Mouse (Mus musculus) intestine, postnatal 0 days (tissue): ENCODE data around the gene Zg16. TPM values are rescaled to one million over a fixed set of nuclear protein-coding genes. Genes with fewer than 3 reads are reported as not detected.

Experiments used
- ATAC-seq: fragments of 200-750 bp; cut with Nextera tagmentation; 2 replicates; pipeline ENCODE4 v1.8.0; 2017; ENCODE audit warnings: mild to moderate bottlenecking, moderate TSS enrichment, moderate library complexity
- H3K27ac ChIP-seq: fragments of 300-500 bp; sonication (generic); 2 replicates; pipeline ENCODE4 v1.5.1; 2014; ENCODE audit warnings: mild to moderate bottlenecking, low read depth, low read length, moderate library complexity
- H3K27me3 ChIP-seq: fragments of 300-500 bp; sonication (generic); replicated peaks from 2 replicates; pipeline ENCODE4 v1.6.1; 2014; ENCODE audit warnings: low read length, mixed read lengths; ENCODE audit not compliant: control insufficient read depth, insufficient read depth
- H3K36me3 ChIP-seq: fragments of 300-500 bp; sonication (generic); 2 replicates; pipeline ENCODE4 v1.6.1; 2014; ENCODE audit warnings: mild to moderate bottlenecking, moderate library complexity; ENCODE audit not compliant: control insufficient read depth, insufficient read depth
- H3K4me1 ChIP-seq: fragments of 300-500 bp; sonication (generic); replicated peaks from 2 replicates; pipeline ENCODE4 v1.6.1; 2014; ENCODE audit warnings: antibody characterized with exemption, low read length, mixed read lengths; ENCODE audit not compliant: control insufficient read depth, insufficient read depth
- H3K4me2 ChIP-seq: fragments of 300-500 bp; sonication (generic); replicated peaks from 2 replicates; pipeline ENCODE4 v1.6.1; 2014; ENCODE audit warnings: low read depth, mild to moderate bottlenecking, moderate library complexity
- H3K4me3 ChIP-seq: fragments of 300-500 bp; sonication (generic); 2 replicates; pipeline ENCODE4 v1.5.1; 2014; ENCODE audit warnings: low read depth, low read length
- H3K9ac ChIP-seq: fragments of 300-500 bp; sonication (generic); 2 replicates; pipeline ENCODE4 v1.6.1; 2014; ENCODE audit warnings: mild to moderate bottlenecking, low read depth, low read length
- H3K9me3 ChIP-seq: fragments of 300-500 bp; sonication (generic); 2 replicates; pipeline ENCODE4 v1.6.1; 2016; ENCODE audit warnings: mixed run types; ENCODE audit not compliant: control insufficient read depth
- CTCF ChIP-seq: sonication (generic); IDR thresholded peaks from 2 replicates; pipeline ENCODE4 v1.5.1; 2016; ENCODE audit warnings: low read depth, mild to moderate bottlenecking, control low read depth, antibody characterized with exemption, moderate library complexity
- WGBS: fragments of 180-500 bp; shearing (Covaris S2); extraction: QIAGEN DNeasy Blood & Tissue Kit; methylation state at CpG from one replicate; pipeline ENCODE4 v1.1.7; 2014; 5-methylcytosine and 5-hydroxymethylcytosine counted together
- polyA plus RNA-seq: library from polyadenylated mRNA; unstranded; fragments of >200 nt; fragmentation: Nextera tagmentation; extraction: Ambion mirVana; gene quantifications from 2 replicates; pipeline ENCODE4 v1.2.1, GENCODE M21; 2015

Zg16 gene
- polyA plus RNA-seq, 1 experiment from 2014 or later: 225 TPM

DNA sequence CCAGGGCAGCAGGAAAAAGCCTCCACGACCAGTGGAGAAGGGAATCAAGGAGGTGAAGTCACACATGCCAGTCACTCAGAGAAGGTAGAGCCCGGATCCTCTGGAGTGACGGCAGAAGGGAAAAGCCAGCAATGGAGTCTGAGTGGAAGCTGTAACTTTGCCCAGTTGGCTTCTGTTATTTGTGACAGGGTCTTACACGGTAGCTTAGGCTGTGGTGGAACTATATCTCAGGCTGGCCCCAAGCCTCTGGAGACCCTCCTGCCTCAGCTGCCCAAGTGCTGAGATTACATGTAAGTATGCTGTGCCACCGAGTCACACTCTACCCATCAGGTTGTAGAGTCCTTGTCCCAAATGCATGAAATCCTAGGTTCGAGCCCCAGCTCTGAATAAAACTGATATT, 73.7 kb downstream of the Zg16 start:
- 0 out of 2 replicates have a peak, but pooled peaks cover 7% of the 10 kb centered on the region for H3K36me3 ChIP-seq
- TF ChIP-seq CTCF: no peak
- no peaks in the 10 kb centered on the region for H3K27me3 ChIP-seq
- no peaks in the 10 kb centered on the region for H3K9me3 ChIP-seq
- H3K4me1 ChIP-seq: peaks cover 11% of the 10 kb centered on the region
- peak overlapping the region; percentile 64 for H3K4me3 ChIP-seq
- ATAC-seq: no peak
- H3K27ac ChIP-seq: peak overlapping the region; percentile 22; the same call in 1 of the 2 replicates
- H3K9ac ChIP-seq: peak overlapping the region; percentile 54
- H3K4me2 ChIP-seq: peak overlapping the region; percentile 69
- WGBS: 87% methylated on average over 6 of the region's 6 CpGs

DNA sequence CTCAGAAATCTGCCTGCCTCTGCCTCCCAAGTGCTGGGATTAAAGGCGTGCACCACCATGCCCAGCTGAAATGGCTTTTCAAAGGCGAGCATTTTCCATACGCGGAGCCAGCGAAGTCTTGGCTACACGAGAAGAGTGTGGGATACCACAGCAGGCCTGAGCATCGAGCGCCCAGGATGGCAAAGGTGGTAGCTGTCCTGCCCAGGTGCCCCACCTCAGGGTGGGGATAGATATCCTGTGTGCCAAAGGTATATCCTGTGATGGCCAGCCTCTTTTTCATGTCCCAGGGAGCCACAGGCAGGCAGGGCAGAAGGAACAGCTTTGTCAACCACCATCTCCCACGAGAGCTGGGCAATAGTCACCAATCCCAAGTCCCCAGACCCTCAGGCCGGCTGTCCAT, 74.3 kb downstream of the Zg16 start:
- H3K27ac ChIP-seq: 0 out of 2 replicates have a peak overlapping the region, but pooled peaks have one; percentile 22
- 89% methylated on average over 10 of the region's 10 CpGs for WGBS

DNA sequence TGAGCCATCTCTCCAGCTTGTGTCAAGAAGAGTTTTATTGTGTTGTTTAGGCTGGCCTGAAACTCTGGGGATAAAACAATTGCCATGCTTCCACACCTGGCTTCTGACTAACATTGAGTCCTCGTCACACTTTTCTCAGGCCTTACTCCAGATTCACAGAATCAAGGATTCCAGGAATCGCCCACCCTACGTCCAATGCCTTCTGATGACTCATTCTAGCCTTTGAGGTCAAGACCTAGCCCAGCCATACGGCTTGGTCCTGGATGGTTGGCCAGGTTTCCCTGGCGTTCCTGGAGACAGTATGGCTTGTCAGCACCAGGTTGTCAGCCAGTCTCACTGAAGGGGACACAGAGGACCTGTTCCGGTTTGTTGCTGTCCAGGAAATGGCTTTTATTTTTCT, 74.8 kb downstream of the Zg16 start:
- Histone ChIP-seq H3K27ac (no peak overlapping the region), H3K36me3 (0 out of 2 replicates have a peak, but pooled peaks cover 7% of the 10 kb centered on the region), H3K27me3 (no peaks in the 10 kb centered on the region), H3K9ac (no peak overlapping the region), H3K4me1 (peaks cover 15% of the 10 kb centered on the region), H3K9me3 (no peaks in the 10 kb centered on the region), H3K4me2 (no peak overlapping the region), H3K4me3 (no peak overlapping the region)
- TF ChIP-seq CTCF: no peak
- no peak for ATAC-seq
- WGBS: 79% methylated on average over 6 of the region's 6 CpGs

More for the DNA sequence above, 74.3 kb downstream of the Zg16 start:
- H3K27me3 ChIP-seq: no peaks in the 10 kb centered on the region
- no peak overlapping the region for H3K4me3 ChIP-seq
- H3K36me3 ChIP-seq: 0 out of 2 replicates have a peak, but pooled peaks cover 7% of the 10 kb centered on the region
- peaks cover 13% of the 10 kb centered on the region for H3K4me1 ChIP-seq
- no peak for TF ChIP-seq CTCF
- ATAC-seq: no peak
- H3K4me2 ChIP-seq: peak overlapping the region; percentile 69
- H3K9me3 ChIP-seq: no peaks in the 10 kb centered on the region
- no peak overlapping the region for H3K9ac ChIP-seq

DNA sequence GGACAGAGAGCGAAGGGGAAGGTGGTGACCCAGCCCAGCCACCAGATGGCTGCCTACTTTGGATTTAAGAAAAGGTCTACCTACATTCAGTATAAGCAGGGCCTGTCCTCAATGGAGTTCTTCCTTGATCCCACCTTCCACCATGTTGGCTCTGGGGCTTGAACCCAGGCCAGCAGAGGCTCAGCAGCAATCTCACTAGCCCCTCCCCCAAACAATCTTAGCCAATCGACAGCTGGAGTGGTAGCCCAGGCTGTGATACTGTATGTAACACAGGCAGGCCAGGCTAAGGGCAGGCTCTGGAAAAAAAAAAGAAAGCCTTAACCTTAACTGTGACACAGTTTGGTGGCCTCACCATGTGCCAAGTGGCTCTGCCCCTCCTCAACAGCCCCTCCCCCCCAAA, 75.4 kb downstream of the Zg16 start:
- Histone ChIP-seq H3K4me3 (no peak overlapping the region), H3K36me3 (0 out of 2 replicates have a peak, but pooled peaks cover 7% of the 10 kb centered on the region), H3K9me3 (no peaks in the 10 kb centered on the region), H3K9ac (no peak overlapping the region), H3K4me1 (peaks cover 15% of the 10 kb centered on the region), H3K4me2 (no peak overlapping the region), H3K27ac (0 out of 2 replicates have a peak overlapping the region, but pooled peaks have one; percentile 3), H3K27me3 (no peaks in the 10 kb centered on the region)
- TF ChIP-seq CTCF: no peak
- ATAC-seq: no peak
- WGBS: 80% methylated on average over 2 of the region's 2 CpGs

DNA sequence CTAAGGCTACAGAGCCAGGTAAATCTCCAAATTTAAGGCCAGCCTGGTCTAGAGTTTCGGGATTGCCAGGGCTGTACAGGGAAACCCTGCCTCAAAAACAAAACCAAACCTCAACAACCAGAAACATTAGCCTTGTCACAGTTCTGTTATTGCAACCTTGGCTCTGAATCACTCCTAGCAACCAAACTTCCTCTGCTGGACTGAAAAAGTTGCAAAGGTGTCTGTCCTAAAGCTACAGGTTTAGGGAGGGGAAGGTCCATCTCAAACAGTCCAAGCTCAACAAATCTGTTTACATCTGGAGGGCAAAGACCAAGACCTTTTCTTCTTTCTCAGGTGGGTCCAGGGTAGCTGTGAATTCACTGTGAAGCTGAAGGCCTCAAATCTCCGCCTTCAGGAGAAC, 76.1 kb downstream of the Zg16 start:
- Histone ChIP-seq H3K4me1 (peaks cover 15% of the 10 kb centered on the region), H3K4me2 (no peak overlapping the region), H3K27me3 (no peaks in the 10 kb centered on the region), H3K27ac (0 out of 2 replicates have a peak overlapping the region, but pooled peaks have one; percentile 3), H3K36me3 (0 out of 2 replicates have a peak, but pooled peaks cover 7% of the 10 kb centered on the region), H3K9ac (no peak overlapping the region), H3K4me3 (no peak overlapping the region), H3K9me3 (no peaks in the 10 kb centered on the region)
- ATAC-seq: no peak
- no peak for TF ChIP-seq CTCF
- 95% methylated on average over 2 of the region's 2 CpGs for WGBS

DNA sequence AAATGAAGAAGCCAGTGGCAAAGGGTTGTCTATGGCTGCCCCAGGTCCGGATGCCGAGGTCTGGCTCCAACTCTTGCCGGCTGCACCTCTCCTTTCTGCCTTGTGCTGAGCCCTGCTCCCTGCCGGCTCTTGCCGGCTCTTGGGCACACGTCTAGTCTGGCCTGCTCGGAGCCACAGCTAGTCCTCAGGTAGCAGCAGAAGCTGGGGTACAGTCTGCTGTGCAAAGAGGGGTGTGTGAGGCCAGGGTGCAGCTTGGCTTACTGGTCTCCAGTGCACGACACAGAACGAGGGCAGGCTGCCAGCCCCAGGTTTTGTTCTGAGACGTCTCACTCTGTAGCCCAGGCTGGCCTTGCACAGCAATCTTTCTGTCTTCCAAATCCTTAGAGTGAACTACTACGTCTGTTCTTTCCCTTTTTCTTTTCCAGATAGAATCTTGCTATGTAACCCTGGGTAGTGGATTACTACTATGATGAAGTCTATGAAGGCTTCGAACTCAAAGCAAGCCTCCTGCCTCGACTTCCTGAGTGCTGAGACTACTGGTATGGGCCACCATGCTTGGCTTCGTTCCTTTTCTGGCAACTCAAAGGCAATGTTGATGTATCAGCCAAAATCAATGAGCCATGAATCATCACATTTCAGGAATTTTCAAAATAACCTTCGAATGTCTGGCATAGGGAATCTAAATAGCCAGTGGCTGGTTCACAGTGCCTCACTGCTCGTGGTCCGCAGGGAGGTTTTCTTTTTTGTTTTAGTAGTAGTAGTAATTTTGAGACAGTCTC, 77.6 kb downstream of the Zg16 start:
- Histone ChIP-seq H3K36me3 (0 out of 2 replicates have a peak, but pooled peaks cover 7% of the 10 kb centered on the region), H3K9me3 (no peaks in the 10 kb centered on the region), H3K27ac (peak overlapping the region; percentile 94), H3K27me3 (no peaks in the 10 kb centered on the region), H3K9ac (no peak overlapping the region), H3K4me3 (no peak overlapping the region), H3K4me1 (peaks cover 15% of the 10 kb centered on the region), H3K4me2 (peak overlapping the region; percentile 45; the same call in 1 of the 2 replicates)
- ATAC-seq: 0 out of 2 replicates have a peak, but pooled peaks have one; percentile 12
- TF ChIP-seq CTCF: no peak
- WGBS: 64% methylated on average over 17 of the region's 17 CpGs
